Mouse (Mus musculus) gastrocnemius, postnatal 14 days (tissue): ENCODE results near the gene Gstp1. TPM values are rescaled to one million over a fixed set of nuclear protein-coding genes. Genes with fewer than 3 reads are reported as not detected.

Experiments used
- DNase-seq: peaks from one replicate; pipeline ENCODE4 v3.0.0; 2021; ENCODE audit warnings: mixed read lengths
- intact Hi-C: fragments of 180-260 bp; cut with DNase I; formaldehyde crosslinking; loops from one replicate; pipeline ENCODE4 v1.15.1; 2025; ENCODE audit warnings: low total_unique reads
- total RNA-seq, 2 experiments: library from RNA; stranded (reverse); gene quantifications; 2 replicates each; pipeline ENCODE4 v1.2.3; 2021

Gene Gstp1
- total RNA-seq, 2 experiments from 2014 or later = 228 to 235 TPM

DNA sequence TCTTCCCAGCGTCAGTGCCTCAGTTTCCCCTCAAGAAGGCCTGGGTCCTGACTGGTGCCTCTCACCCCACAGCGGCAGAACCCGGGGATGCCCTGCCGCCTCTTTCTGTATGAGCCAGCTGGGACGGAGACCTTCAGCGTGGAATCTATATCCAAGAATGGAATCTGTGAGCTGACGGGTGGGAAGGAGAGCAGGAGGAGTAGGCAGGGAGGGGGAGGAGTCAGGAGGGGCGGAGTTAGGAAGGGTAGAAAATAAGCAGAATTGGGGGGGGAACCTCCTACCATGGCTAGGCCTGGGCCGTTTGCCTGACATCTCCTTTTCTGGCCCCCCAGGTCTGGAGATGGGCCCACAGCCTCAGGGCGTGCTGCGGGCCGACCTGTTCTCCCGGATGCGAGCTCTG is 49.7 kb downstream of the Gstp1 start:
- intact Hi-C loops = no loop called here
- DNase-seq = no peak

DNA sequence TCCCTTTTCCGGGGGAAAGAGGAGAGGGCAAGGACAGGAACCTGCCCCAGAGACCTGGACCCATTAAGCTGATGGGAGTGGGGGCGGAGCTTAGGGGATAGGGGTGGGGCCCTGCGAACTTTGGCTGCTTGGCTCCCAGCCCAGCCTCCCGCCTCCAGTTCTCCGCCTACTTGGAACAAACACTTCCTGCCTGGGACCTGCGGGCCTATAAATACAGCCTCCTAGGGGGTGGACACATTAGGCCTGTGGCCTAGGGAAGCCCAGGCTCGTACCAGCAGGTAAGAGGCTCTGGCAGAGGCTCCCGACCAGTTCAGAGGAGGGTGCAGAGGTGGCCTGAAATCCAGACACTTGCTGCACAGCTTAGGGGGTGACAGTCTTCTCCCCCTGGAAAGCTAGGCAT is 51.5 kb downstream of the Gstp1 start, which contains the start of gene Acy3:
Gene Acy3 (plus strand): TSS at position 237 of the 400 bp plus-strand sequence.
- intact Hi-C loops = no loop called here
- peak; percentile 86 for DNase-seq

Other genes with a start within 250 kb of the Gstp1 start
- 1 to 10 TPM; 3.5 to 4.5 TPM for gene Chka, start 186.2 kb downstream of the Gstp1 start, total RNA-seq
- gene Tcirg1, start 130.9 kb downstream of the Gstp1 start, total RNA-seq = 1 to 10 TPM; 7.3 to 8.5 TPM
- gene Ndufs8, start 125.2 kb downstream of the Gstp1 start, total RNA-seq = 100 to 1,000 TPM; 206 to 256 TPM
- gene Aldh3b1, start 108.2 kb downstream of the Gstp1 start, total RNA-seq = 1 to 10 TPM; 2.1 to 2.5 TPM
- gene Unc93b1, start 102.8 kb downstream of the Gstp1 start, total RNA-seq = 10 to 100 TPM; 13.7 to 13.8 TPM
- not detected for gene Aldh3b3, start 79.3 kb downstream of the Gstp1 start, total RNA-seq
- gene Aldh3b2, start 65.7 kb downstream of the Gstp1 start, total RNA-seq = under 1 TPM; 0.38 to 0.80 TPM
- 1 to 10 TPM; 3.6 to 4.2 TPM for gene Acy3, start 51.4 kb downstream of the Gstp1 start, total RNA-seq
- gene Tbx10, start 45.2 kb downstream of the Gstp1 start, total RNA-seq = not detected
- 10 to 100 TPM; 19.2 to 19.6 TPM for gene Nudt8, start 37.4 kb downstream of the Gstp1 start, total RNA-seq
- under 1 TPM; 0.18 to 0.31 TPM for gene Gm49405, start 37.4 kb downstream of the Gstp1 start, total RNA-seq
- under 1 TPM; 0.57 to 0.84 TPM for gene Doc2g, start 34.7 kb downstream of the Gstp1 start, total RNA-seq
- 100 to 1,000 TPM; 365 to 434 TPM for gene Ndufv1, start 25.2 kb downstream of the Gstp1 start, total RNA-seq
- 10 to 100 TPM; 72.8 to 85.9 TPM for gene Gstp2, start 8.0 kb upstream of the Gstp1 start, total RNA-seq
- gene Gstp3, start 21.6 kb upstream of the Gstp1 start, total RNA-seq = not detected
- gene Cabp2, start 43.6 kb upstream of the Gstp1 start, total RNA-seq = not detected
- gene Cdk2ap2, start 59.2 kb upstream of the Gstp1 start, total RNA-seq = 10 to 100 TPM; 17.3 to 17.5 TPM
- 1 to 10 TPM; 3.7 to 4.2 TPM for gene Pitpnm1, start 62.0 kb upstream of the Gstp1 start, total RNA-seq
- 10 to 100 TPM; 51.4 to 57.9 TPM for gene Aip, start 87.9 kb upstream of the Gstp1 start, total RNA-seq
- gene Gpr152, start 101.8 kb upstream of the Gstp1 start, total RNA-seq = not detected
- gene Cabp4, start 106.0 kb upstream of the Gstp1 start, total RNA-seq = under 1 TPM in 1 of 2 experiments, not detected in 1; 0.14 TPM
- 10 to 100 TPM; 31.7 to 31.8 TPM for gene Coro1b, start 110.6 kb upstream of the Gstp1 start, total RNA-seq
- gene Ptprcap, start 115.6 kb upstream of the Gstp1 start, total RNA-seq = under 1 TPM; 0.29 to 0.78 TPM
- 10 to 100 TPM; 28.5 to 31.3 TPM for gene Rps6kb2, start 125.4 kb upstream of the Gstp1 start, total RNA-seq
- gene Carns1, start 137.5 kb upstream of the Gstp1 start, total RNA-seq = 10 to 100 TPM; 23.4 to 27.5 TPM
- 1 to 10 TPM; 2.7 TPM for gene Tbc1d10c, start 153.3 kb upstream of the Gstp1 start, total RNA-seq
- gene Ppp1ca, start 154.1 kb upstream of the Gstp1 start, total RNA-seq = 100 to 1,000 TPM; 266 to 269 TPM
- gene Rad9a, start 163.7 kb upstream of the Gstp1 start, total RNA-seq = 1 to 10 TPM; 3.1 to 3.4 TPM
- 1 to 10 TPM in 1 of 2 experiments, under 1 TPM in 1; 0.58 to 1.2 TPM for gene Clcf1, start 176.3 kb upstream of the Gstp1 start, total RNA-seq
- gene AC109138.7, start 176.4 kb upstream of the Gstp1 start, total RNA-seq = not detected
- 10 to 100 TPM; 21.4 to 22.7 TPM for gene Pold4, start 193.9 kb upstream of the Gstp1 start, total RNA-seq
- gene Ssh3, start 231.2 kb upstream of the Gstp1 start, total RNA-seq = 1 to 10 TPM; 2.6 to 4.4 TPM
- gene Ankrd13d, start 245.2 kb upstream of the Gstp1 start, total RNA-seq = under 1 TPM; 0.62 to 0.90 TPM